Mouse (Mus musculus): ENCODE measurements around the gene Jpt1. TPM values are rescaled to one million over a fixed set of nuclear protein-coding genes. Genes with fewer than 3 reads are reported as not detected.
"Not testable (repeated sequence)": the region's sequence is repeated elsewhere in the genome, so short reads cannot be mapped to it uniquely, and the experiment has no call there.

Gene Jpt1
- polyA plus RNA-seq, 1 experiment from 2014 or later, result 492 TPM

DNA sequence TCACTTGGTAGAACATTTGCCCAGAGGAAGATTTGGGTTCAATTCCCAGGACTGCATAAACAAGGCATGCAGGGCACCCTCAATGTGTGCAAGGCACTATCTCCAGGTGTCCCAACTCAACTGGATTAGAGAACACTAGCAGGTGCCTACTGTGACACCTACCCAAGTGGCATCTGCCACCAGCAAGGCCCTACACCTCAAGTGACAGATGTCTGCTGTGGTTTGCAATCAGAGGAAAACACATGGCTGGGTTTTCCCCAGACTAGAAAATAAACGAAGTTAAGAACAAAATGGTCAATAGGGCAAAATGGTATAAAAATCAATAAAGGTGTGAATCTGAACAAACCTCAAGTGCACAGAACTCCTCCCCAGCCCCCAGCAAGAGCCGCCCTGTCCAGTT is 6.1 kb downstream of the Jpt1 start:
- Histone ChIP-seq H3K9me3 (replicated peaks) (no peaks in the 10 kb centered on the region), H3K27ac (no peak overlapping the region), H3K36me3 (peaks cover 55% of the 10 kb centered on the region), H3K4me3 (no peak overlapping the region), H3K4me1 (peaks cover 43% of the 10 kb centered on the region), H3K27me3 (ENCODE audit: low read depth, poor library complexity, severe bottlenecking) (no peaks in the 10 kb centered on the region)
- WGBS, result 82% methylated on average over 2 of the region's 2 CpGs
- no peak for DNase-seq (ENCODE audit: low spot score)

DNA sequence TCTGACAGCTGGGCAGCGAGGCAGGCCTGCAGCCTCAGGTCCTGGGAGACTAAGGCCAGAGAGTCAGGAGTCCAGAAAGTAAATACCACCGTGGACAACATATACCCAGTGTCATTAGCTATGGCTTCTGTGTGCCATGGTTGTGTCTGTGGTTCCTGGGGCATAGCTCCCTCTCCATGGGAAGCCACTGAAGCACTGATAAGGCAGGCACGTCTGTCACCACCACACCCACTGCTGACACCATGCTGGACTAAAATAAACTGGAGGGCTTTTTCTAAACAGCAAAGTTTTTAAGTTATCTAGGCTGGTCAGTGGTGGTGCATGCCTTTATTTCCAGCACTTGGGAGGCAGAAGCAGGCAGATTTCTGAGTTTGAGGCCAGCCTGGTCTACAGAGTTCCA is 7.6 kb downstream of the Jpt1 start:
- no peak for DNase-seq (ENCODE audit: low spot score)
- peaks cover 29% of the 10 kb centered on the region for H3K4me1 ChIP-seq
- no peak overlapping the region for H3K4me3 ChIP-seq
- H3K36me3 ChIP-seq, result peaks cover 68% of the 10 kb centered on the region
- no peaks in the 10 kb centered on the region for H3K27me3 ChIP-seq (ENCODE audit: low read depth, poor library complexity, severe bottlenecking)
- no peak overlapping the region for H3K27ac ChIP-seq
- H3K9me3 ChIP-seq (replicated peaks), result no peaks in the 10 kb centered on the region
- 84% methylated on average over 3 of the region's 3 CpGs for WGBS

DNA sequence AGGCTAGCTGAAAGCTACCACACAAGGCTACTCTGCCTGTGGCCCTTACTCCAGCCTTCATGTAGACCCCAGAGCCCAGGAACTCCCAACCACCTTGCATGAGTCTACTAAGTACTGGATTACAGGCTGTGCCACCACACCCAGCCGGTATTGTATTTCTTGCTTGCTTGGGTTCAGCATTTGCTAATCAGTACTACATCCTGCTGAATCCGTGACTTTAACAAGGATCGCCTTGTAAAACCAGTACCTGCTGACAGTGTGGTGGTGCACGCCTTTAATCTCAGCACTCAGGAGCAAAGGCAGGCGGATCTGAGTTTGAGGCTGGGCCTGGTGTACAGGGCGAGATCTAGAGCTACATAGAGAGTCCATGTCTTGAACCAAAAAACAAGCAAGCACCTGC is 11.6 kb downstream of the Jpt1 start:
- Histone ChIP-seq H3K4me1 (0 out of 2 replicates have a peak, but pooled peaks cover 3% of the 10 kb centered on the region), H3K4me3 (no peak overlapping the region), H3K36me3 (peaks cover 91% of the 10 kb centered on the region), H3K27ac (no peak overlapping the region), H3K9me3 (replicated peaks) (no peaks in the 10 kb centered on the region), H3K27me3 (ENCODE audit: low read depth, poor library complexity, severe bottlenecking) (no peaks in the 10 kb centered on the region)
- no peak for DNase-seq (ENCODE audit: low spot score)
- WGBS, result 95% methylated on average over 6 of the region's 6 CpGs

GRCm38 (mm10) chr11:115496559-115496958 is 17.6 kb downstream of the Jpt1 start:
- Histone ChIP-seq H3K4me1 (peaks cover 11% of the 10 kb centered on the region), H3K36me3 (peaks cover 52% of the 10 kb centered on the region)
- H3K27me3 ChIP-seq (ENCODE audit: low read depth, poor library complexity, severe bottlenecking); H3K9me3 ChIP-seq (replicated peaks); DNase-seq (ENCODE audit: low spot score); H3K27ac ChIP-seq; H3K4me3 ChIP-seq: not testable (repeated sequence)
- 91% methylated on average over 9 of the region's 9 CpGs for WGBS

DNA sequence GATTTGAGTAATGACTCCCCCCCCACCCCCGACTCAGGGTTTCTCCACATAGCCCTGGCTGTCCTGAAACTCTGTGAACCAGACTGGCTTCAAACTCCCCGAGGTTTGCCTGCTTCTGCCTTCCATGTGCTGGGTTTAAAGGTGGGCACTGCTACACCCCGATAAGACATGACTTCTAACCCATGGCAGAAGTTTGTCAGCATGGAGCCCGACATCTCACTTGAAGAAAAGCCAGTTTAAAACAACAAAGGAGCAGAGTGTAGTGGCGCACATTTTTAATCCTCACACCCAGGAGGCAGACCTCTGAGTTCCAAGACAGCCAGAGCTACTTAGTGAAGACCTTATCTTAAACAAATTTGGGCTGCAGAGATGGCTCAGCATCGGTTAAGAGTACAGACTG is 21.8 kb downstream of the Jpt1 start:
- peak overlapping the region; percentile 78 for H3K4me3 ChIP-seq
- WGBS, result 48% methylated on average over 6 of the region's 6 CpGs

DNA sequence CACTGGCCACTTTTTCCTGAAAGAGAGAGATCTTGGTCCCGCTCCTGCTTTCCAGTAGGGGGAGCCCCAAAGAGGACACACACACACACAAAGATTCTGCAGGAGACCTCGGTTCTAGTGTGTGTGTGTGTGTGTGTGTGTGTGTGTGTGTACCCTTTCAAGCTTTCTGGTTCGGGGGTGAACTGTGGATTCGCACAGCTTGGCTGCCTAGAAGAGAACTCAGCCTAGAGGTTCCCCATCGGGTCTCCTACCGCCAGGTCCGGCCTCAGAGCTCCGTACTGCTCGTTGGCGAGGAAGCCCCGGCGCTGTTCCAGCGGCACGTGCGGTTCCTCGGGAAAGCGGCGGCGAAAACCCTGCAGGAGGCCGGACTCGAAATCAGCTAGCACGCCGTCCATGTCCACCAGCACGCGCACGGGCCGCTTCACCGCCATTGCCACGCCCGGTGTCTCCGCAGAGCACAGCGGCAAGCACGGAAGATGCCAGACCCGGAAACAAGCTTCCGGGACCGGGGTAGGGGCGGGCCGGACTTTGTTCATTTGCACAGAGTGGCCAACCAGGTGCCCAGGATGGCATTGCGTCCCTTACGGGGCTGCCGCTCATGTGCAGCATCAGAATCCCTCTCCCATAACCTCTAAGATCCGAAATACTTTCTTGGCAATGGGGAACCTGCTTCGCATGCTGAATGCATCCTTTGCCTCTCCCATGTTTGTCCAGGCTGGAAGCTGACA is 22.7 kb downstream of the Jpt1 start, which contains the start of gene Nt5c:
Gene Nt5c, minus strand, starts transcription at position 507 of the 728 bp plus-strand sequence.
- peak within 1 kb of the TSS; percentile 89 for H3K27ac ChIP-seq
- under 1% methylated on average over 43 of the region's 43 CpGs for WGBS
- H3K4me3 ChIP-seq, result peak within 1 kb of the TSS; percentile 78
- peaks cover 26% of the 10 kb centered on the region for H3K4me1 ChIP-seq
- H3K9me3 ChIP-seq (replicated peaks), result no peaks in the 10 kb centered on the region
- DNase-seq (ENCODE audit: low spot score), result peak; percentile 86
- peaks cover 25% of the 10 kb centered on the region for H3K36me3 ChIP-seq
- H3K27me3 ChIP-seq (ENCODE audit: low read depth, poor library complexity, severe bottlenecking), result peaks cover 7% of the 10 kb centered on the region; the same call in 1 of the 2 replicates

More for the DNA sequence above, 21.8 kb downstream of the Jpt1 start:
- H3K9me3 ChIP-seq (replicated peaks), result no peaks in the 10 kb centered on the region
- no peak for DNase-seq (ENCODE audit: low spot score)
- H3K4me1 ChIP-seq, result peaks cover 26% of the 10 kb centered on the region
- 0 out of 2 replicates have a peak overlapping the region, but pooled peaks have one; percentile 89 for H3K27ac ChIP-seq
- H3K36me3 ChIP-seq, result peaks cover 32% of the 10 kb centered on the region
- H3K27me3 ChIP-seq (ENCODE audit: low read depth, poor library complexity, severe bottlenecking), result peaks cover 7% of the 10 kb centered on the region; the same call in 1 of the 2 replicates

DNA sequence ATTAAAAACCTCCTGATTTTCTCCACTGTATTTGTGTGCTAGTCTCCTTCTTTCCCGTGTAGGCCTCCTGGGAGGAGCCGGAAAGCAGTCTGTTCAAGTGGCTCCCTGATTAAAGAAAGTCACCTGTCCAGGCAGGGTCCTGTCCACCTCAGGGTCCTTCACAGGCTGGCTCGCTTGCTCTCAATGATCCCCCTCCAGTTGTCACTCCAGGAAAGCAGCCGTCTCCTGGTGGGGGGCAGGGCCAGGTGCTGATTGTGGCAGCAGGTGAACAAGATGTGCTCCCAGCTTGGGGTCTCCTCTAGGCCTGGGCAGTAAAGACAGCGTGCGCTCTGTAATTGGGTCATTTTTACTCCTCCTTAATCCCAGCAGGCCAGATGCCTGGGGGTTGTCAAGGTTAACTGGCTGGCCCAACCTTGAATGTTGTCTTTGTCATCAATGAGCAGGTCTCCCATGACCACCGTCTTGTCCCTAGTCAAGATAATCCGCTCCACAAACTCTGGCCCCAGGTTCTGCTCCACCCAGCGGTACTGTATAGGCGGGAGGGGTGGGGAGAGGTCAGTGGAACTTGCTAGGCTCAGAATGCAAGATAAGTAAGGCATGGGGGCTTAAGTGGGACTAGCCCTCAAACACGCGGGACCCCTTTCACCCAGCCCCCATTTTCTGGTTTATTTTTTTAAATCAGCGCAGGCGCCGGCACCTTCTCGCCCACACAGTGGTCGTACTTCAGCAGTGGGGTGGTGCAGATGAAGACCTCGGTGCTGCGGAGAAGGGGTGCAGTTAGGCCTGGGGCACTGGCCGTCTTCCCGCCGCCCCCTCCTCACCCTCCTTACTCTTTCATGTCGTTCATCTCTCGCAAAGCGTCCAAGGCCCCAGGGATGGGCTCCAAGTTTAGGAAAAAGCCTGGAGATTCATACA is 23.5 kb downstream of the Jpt1 start:
- peaks cover 7% of the 10 kb centered on the region; the same call in 1 of the 2 replicates for H3K27me3 ChIP-seq (ENCODE audit: low read depth, poor library complexity, severe bottlenecking)
- peaks cover 26% of the 10 kb centered on the region for H3K4me1 ChIP-seq
- peak overlapping the region; percentile 78 for H3K4me3 ChIP-seq
- WGBS, result 31% methylated on average over 25 of the region's 25 CpGs
- peak overlapping the region; percentile 89 for H3K27ac ChIP-seq
- DNase-seq (ENCODE audit: low spot score), result peak; percentile 79
- no peaks in the 10 kb centered on the region for H3K9me3 ChIP-seq (replicated peaks)
- H3K36me3 ChIP-seq, result peaks cover 27% of the 10 kb centered on the region

- no peak overlapping the region for H3K27ac ChIP-seq
Measured at GRCm38 (mm10) chr11:115488551-115489104, 25.6 kb downstream of the Jpt1 start.

GRCm38 (mm10) chr11:115485155-115485554 is 29.0 kb downstream of the Jpt1 start:
- 68% methylated on average over 12 of the region's 12 CpGs for WGBS

More at GRCm38 (mm10) chr11:115488551-115489104, 25.6 kb downstream of the Jpt1 start:
- no peak for DNase-seq (ENCODE audit: low spot score)
- peaks cover 7% of the 10 kb centered on the region; the same call in 1 of the 2 replicates for H3K27me3 ChIP-seq (ENCODE audit: low read depth, poor library complexity, severe bottlenecking)
- WGBS, result 87% methylated on average over 19 of the region's 19 CpGs
- H3K36me3 ChIP-seq, result peaks cover 27% of the 10 kb centered on the region
- no peak overlapping the region for H3K4me3 ChIP-seq
- H3K4me1 ChIP-seq, result peaks cover 34% of the 10 kb centered on the region
- no peaks in the 10 kb centered on the region for H3K9me3 ChIP-seq (replicated peaks)

DNA sequence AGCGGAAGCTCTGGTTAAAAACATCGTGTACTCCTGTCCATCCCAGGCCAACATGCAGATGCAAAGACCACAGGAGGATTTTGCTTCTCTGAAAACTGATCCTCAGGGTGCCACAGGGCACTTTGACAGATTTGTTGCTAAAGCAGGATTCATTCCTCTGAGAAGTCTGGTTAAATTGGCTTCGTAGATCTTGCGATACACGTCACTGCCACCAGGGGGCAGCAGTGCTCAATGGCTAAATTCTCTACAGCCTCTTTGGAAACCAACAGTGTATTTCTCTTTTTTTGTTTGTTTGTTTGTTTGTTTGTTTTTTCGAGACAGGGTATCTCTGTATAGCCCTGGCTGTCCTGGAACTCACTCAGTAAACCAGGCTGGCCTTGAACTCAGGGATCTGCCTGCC is 30.5 kb downstream of the Jpt1 start:
- WGBS, result 17% methylated on average over 6 of the region's 6 CpGs
- Histone ChIP-seq H3K27ac (no peak overlapping the region), H3K27me3 (ENCODE audit: low read depth, poor library complexity, severe bottlenecking) (no peaks in the 10 kb centered on the region), H3K4me3 (no peak overlapping the region), H3K9me3 (replicated peaks) (no peaks in the 10 kb centered on the region), H3K36me3 (peaks cover 15% of the 10 kb centered on the region), H3K4me1 (peaks cover 8% of the 10 kb centered on the region; the same call in 1 of the 2 replicates)
- peak; percentile 89 for DNase-seq (ENCODE audit: low spot score)

More at GRCm38 (mm10) chr11:115485155-115485554, 29.0 kb downstream of the Jpt1 start:
- DNase-seq (ENCODE audit: low spot score), result no peak
- H3K4me1 ChIP-seq, result peaks cover 10% of the 10 kb centered on the region
- H3K27ac ChIP-seq, result no peak overlapping the region
- no peak overlapping the region for H3K4me3 ChIP-seq
- H3K9me3 ChIP-seq (replicated peaks), result no peaks in the 10 kb centered on the region
- peaks cover 25% of the 10 kb centered on the region for H3K36me3 ChIP-seq
- H3K27me3 ChIP-seq (ENCODE audit: low read depth, poor library complexity, severe bottlenecking), result no peaks in the 10 kb centered on the region

DNA sequence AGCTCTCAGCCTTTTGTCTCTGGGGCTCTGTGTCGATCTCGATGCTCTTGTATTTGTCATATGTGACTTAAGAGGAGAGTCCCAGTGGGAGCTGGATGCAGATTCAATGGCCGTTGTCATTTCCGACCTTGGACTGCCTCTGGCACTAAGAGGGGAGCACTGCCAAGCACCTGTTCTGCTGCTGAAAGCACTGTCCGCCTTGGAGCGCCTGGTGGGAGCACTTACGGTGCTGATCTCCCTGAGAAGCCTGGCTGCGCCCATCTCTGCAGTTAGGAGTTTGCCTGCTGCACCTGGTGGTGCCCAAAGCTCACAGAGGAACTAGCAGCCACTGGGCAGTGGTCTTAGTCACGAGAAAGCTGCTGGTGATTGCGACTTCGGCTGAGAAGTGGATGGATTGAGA is 30.9 kb downstream of the Jpt1 start:
- H3K4me1 ChIP-seq, result peaks cover 8% of the 10 kb centered on the region; the same call in 1 of the 2 replicates
- H3K4me3 ChIP-seq, result no peak overlapping the region
- 78% methylated on average over 11 of the region's 11 CpGs for WGBS
- DNase-seq (ENCODE audit: low spot score), result no peak
- peaks cover 11% of the 10 kb centered on the region for H3K36me3 ChIP-seq
- H3K27me3 ChIP-seq (ENCODE audit: low read depth, poor library complexity, severe bottlenecking), result no peaks in the 10 kb centered on the region
- no peaks in the 10 kb centered on the region for H3K9me3 ChIP-seq (replicated peaks)
- no peak overlapping the region for H3K27ac ChIP-seq

DNA sequence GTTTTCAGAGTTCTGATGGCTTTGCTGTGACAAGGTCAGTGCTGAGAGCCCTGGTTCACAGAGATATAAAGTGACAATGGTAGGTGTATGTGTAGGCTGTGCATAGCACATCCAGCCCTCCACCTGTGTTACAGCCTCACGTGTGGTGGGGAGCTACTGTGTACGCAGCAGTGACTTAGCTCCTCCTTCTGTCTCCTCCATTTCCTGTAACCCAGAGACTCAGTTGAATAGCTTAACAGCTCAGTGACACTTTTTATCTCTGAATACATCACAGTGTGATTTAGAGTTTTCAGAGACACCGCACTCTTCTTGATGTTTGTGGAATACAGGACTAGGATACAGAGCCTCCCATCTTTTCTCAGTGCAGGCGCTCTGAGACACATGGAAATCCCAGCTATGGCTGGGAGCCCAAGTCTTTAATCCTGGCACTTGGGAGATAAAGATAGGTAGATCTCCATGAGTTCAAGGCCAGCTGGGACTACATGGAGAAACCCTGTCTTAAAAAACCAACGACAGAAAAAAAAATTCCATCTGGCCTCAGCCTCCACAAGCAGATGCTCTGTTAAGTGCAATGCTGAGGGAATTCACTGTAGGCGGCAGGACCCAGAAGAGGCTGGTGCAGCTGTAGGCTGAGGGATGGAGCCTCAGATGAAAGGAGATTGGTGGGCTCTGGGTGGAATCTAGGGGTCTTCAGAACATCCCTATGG is 32.5 kb downstream of the Jpt1 start:
- no peaks in the 10 kb centered on the region for H3K27me3 ChIP-seq (ENCODE audit: low read depth, poor library complexity, severe bottlenecking)
- H3K4me1 ChIP-seq, result peaks cover 12% of the 10 kb centered on the region
- DNase-seq (ENCODE audit: low spot score), result no peak
- H3K4me3 ChIP-seq, result no peak overlapping the region
- no peak overlapping the region for H3K27ac ChIP-seq
- 85% methylated on average over 6 of the region's 6 CpGs for WGBS
- H3K36me3 ChIP-seq, result peaks cover 11% of the 10 kb centered on the region
- H3K9me3 ChIP-seq (replicated peaks), result no peaks in the 10 kb centered on the region

Data from limb, embryonic 10.5 days (tissue).